Mouse (Mus musculus): Measurements from ENCODE around the gene Plau. TPM values are rescaled to one million over a fixed set of nuclear protein-coding genes. Genes with fewer than 3 reads are reported as not detected.

Plau gene
- total RNA-seq, 2 experiments from 2014 or later = 3.7 to 4.6 TPM

DNA sequence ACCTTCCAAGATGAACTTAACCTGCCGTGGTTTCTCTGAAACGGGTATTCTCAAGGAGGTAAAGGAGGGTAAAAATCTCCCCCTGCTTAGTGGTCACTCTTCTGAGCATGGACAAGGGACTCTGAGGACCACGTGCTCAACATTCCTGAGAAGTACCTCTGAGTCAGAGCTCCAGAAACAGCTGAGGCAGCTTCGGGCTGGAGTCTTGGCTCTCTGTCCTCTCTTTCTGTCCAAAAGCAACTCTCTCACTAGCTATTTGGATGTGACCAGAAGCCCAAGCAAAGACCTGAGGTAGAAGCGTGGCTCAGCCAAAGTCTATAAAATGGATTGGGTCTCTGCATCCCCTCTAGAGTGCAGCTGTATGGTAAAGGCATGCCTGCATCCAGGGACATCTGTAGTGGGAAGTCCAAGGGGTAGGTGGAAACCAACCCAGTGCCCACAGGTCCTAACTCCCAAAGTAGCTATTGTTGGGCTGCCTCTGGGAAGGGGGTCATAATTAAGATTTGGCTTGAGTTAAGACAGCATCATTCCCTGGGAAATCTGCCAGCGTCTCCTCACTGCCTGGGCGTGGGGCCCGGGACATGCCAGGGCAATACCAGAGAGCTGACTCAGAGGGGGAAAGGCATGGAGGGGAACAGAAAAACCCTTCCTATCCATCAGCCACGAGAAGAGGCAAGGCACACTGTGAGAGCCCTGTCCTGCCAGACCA lies 31.3 kb upstream of the Plau start:
- peak in 1 of 2 experiments; percentile 78 for DNase-seq (ENCODE audit: low spot score in 2 of 2)

GRCm38 (mm10) chr14:20806116-20806840 lies 30.2 kb upstream of the Plau start:
- DNase-seq (ENCODE audit: low spot score in 2 of 2) = no peak

- no peak for DNase-seq (ENCODE audit: low spot score in 2 of 2)
Measured at GRCm38 (mm10) chr14:20809349-20809748, 27.1 kb upstream of the Plau start.

DNA sequence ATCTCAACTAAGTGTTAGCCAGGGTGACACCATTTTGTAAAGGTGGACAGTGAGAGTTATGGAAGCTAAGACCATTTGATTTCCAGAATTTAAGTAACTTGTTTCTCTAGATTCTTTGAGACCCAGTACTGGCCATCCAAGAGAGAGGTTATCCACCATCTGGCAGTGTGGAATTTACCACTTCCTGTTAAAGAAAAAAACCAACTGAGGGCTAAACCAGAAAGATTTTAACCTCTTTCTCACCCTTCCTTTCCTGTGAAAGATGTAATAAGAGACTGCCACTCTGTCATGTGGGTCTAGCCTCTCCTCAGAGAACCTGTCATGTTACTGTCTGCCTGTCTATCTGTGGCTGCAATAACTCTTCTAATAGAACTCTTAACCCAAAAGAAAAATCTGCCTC lies 26.6 kb upstream of the Plau start:
- no peak for DNase-seq (ENCODE audit: low spot score in 2 of 2)

DNA sequence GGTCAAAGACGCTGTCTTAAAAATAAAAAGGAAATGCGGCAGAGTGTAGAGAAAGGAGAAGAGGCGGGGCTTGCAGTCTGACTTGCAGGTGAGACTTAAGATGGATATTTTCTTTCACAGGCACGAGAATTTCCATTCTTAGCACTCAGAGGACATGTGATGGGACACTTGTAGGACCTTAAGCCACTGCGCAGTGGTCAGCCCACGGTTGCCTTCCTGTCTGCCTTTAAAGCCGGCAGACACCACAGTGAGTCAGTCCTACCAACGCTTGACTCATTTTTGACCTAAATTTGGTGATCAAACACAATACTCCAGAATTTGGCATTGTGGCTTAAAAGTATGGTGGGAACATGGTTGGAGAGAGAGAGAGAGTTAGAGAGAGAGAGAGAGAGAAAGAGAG lies 25.2 kb upstream of the Plau start:
- no peak for DNase-seq (ENCODE audit: low spot score in 2 of 2)

- no peak for DNase-seq (ENCODE audit: low spot score in 2 of 2)
Measured at GRCm38 (mm10) chr14:20811779-20812406, 24.6 kb upstream of the Plau start.

DNA sequence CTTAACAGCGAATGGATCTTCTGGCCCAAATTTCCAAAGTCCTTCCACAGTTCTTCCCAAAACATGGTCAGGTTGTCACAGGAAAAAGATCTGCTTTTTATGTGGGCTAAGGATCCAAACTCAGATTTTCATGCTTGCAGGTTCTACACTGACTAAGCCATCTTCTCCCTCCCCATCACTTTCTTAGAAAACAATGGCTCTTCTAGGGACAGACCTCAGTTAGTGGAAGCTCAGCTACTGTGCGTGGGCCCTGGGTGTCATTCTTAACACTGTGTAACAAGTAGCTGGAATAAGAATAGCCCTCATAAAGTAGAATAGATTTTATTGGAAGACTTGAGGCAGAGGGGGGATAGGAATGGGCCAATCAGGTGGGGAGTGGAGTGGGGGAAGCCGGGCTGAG lies 21.0 kb upstream of the Plau start:
- no peak for DNase-seq (ENCODE audit: low spot score in 2 of 2)

DNA sequence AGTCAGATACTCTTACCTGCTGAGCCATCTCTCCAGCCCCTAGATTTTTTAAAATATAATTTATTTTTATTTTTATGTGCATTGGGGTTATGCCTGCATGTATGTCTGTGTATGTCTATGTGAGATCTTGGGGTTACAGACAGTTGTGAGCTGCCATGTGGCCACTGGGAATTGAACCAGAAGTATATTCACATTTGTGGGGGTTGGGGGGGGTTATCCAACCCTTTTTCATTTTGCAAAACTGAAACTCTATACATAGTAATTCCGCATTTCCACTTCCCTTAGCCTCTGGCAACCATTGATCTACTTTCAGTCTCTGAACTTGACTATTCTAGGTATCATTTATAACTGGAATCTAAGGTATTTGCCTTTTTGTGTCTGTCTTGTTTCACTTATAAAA lies 11.9 kb upstream of the Plau start:
- DNase-seq (ENCODE audit: low spot score in 2 of 2) = no peak

- peak in 1 of 2 experiments; percentile 56 for DNase-seq (ENCODE audit: low spot score in 2 of 2)
Measured at GRCm38 (mm10) chr14:20825516-20825915, 10.9 kb upstream of the Plau start.

DNA sequence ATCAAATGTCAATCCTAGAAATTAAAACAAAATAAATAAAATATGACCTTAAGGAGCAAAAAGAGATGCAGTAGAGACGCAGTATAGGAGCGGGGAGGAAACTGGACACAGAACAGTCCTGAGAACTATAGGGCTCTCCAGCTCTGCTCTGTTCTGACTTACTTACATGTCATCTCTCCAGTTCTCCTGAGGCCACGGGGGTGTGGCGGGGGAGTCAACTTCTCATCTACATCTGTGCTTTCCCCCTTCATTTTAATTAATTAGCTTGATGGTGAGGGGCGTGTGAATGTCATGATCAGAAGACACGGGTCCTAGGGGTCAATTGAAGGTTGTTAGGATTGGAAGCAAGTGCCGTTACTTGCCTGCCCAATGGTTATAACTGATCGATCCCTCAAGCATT lies 9.4 kb upstream of the Plau start:
- no peak for DNase-seq (ENCODE audit: low spot score in 2 of 2)

- DNase-seq (ENCODE audit: low spot score in 2 of 2) = no peak
Measured at GRCm38 (mm10) chr14:20827491-20827890, 9.0 kb upstream of the Plau start.

- no peak for DNase-seq (ENCODE audit: low spot score in 2 of 2)
Measured at GRCm38 (mm10) chr14:20828524-20828923, 7.9 kb upstream of the Plau start.

DNA sequence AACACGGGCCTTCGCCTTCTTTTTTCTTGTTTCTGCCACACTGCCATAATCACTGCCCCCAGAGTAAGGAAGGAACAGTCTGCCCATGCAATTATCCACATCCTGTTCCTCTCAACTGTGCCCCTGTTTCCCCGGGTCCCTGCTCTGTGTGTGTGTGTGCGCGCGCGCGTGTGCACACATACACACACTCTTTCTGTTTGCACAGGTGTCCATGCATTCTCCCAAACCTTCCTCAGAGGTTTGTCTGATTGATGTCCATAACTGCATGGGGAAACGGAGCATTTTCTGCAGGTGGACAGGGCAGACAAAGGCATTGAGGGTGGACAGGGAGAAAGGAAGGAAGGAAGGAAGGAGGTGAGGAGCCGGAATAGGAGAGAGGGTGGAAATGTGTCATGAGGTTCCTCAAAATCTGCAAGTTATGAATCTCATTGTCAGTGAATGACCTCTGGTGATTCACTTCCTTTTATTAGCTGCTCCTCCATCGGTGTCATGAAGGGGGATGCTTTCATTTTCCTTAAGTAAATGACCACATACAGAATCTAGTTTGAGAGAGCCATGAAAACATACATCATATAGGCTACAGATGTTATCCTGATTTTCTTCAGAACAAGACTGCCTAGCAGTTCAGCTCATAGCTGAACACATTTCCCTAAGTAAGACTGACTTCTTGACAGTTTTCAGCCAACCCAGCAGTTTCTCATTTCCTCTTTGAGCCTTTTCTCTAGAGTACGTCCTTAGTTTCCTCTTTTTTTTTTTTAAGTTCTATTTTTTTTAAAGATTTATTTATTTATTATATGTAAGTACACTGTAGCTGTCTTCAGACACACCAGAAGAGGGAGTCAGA lies 6.7 kb upstream of the Plau start:
- no peak for DNase-seq (ENCODE audit: low spot score in 2 of 2)

- DNase-seq (ENCODE audit: low spot score in 2 of 2) = no peak
Measured at GRCm38 (mm10) chr14:20831141-20831910, 5.1 kb upstream of the Plau start.

DNA sequence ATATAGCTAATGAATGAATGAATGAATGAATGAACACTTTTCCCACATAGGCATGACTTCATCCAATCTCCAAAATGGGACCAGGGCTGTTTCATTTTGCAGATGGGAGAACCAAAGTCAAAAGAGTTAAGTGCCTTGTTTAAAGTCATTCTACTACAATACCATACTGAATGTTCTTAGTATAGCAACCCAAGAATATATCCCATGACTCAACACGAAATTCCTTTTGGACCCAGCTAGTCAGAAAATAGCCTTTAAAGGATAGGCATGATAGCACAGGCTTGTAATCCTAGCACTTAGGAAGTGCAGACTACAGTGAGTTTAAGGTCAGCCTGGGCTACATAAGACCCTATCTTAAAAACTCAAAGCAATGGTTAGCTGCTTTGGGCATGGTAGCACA lies 4.5 kb upstream of the Plau start:
- no peak for DNase-seq (ENCODE audit: low spot score in 2 of 2)

DNA sequence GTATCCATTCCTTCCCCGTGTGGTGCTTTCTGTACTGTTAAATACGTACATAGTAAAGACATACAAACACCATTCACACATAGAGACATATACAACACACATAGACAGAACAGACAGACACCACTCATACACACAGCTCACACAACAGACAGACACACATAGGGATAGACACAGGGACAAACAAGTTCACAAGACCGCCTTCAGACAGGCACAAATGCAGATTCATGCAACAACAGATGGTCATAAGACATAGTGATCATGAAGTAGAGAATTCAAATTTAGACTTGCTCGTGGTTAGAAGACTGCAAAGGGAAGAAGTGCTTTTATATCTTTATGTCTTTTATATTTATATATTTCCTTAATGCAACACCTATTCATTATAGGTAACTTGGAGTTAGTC lies 2.9 kb upstream of the Plau start:
- DNase-seq (ENCODE audit: low spot score in 2 of 2) = no peak

DNA sequence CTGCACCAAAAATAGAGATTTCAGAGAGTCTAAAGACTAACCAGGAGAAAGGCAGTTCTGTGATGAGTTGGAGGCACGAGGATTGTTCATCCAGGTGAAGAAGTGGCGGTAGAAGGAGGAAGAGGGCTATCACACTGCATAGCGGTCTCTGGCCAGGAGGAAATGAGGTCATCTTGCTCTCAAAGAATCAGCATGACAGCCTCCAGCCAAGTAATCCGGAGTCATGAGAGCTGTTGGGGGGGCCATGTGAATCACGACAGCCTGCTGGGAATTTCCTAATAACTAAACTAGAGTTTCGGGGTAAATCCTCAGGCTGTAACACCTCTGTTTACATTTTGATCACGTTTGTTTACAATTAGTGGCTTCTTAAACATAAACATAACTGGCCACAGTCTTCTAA lies 2.3 kb upstream of the Plau start:
- no peak for DNase-seq (ENCODE audit: low spot score in 2 of 2)

- DNase-seq (ENCODE audit: low spot score in 2 of 2) = no peak
Measured at GRCm38 (mm10) chr14:20836905-20837376, 481 bp downstream of the Plau start.

DNA sequence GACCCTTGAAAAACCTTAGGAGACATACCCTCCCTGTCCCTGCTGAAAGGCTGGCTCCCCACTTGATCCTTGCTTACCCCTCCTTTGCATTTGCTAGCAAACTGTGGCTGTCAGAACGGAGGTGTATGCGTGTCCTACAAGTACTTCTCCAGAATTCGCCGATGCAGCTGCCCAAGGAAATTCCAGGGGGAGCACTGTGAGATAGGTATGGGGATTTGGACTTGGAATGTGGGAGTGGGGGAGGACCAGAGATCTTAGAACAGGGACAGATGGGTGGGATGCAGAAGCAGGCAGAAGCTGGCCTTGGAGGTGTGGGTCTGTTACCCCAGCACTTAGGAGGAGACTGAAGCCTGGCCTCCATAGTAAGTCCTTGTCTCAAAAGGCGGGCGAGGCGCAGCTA lies 1.2 kb downstream of the Plau start:
- no peak for DNase-seq (ENCODE audit: low spot score in 2 of 2)

DNA sequence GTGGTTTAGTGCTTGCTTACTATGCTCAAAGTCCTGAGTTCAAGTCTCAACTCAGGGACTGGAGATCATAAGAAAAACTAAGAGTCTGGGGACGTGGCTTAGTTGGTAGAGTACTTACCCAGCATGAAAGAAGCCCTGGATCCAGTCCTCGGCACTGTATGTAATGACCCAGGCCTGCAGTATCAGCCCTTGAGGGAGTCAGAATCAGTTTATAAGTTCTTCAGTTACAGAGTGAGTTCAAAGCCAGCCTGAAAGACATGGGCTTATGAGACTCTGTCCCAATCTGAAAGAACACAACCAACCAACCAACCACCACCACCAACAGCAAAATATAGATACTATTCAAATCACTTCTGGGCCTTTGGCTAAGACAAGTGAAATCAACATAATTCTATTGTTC lies 5.1 kb downstream of the Plau start:
- DNase-seq (ENCODE audit: low spot score in 2 of 2) = no peak

GRCm38 (mm10) chr14:20842629-20843028 lies 6.2 kb downstream of the Plau start:
- DNase-seq (ENCODE audit: low spot score in 2 of 2) = no peak
